Mouse (Mus musculus): ENCODE measurements around the gene Slc36a2. TPM values are rescaled to one million over a fixed set of nuclear protein-coding genes. Genes with fewer than 3 reads are reported as not detected.

The Slc36a2 gene
- polyA plus RNA-seq, 1 experiment: 0.75 TPM

DNA sequence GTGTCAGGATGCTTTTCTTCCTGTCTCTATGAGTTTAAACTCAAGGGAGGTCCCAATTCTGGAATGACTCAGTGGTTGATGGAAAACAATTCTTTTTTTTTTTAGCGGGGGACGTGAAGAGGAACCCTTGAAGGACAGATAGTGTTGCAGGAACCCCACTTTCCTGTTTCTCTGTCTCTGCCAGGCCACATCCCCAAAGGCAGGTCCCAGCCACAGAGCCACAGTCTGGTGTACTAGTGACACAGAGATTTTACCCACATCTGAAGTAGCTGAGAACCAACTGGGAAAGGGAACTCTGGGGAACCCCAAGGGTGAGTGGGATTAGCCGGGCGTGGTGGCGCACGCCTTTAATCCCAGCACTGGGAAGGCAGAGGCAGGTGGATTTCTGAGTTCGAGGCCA, 19.1 kb downstream of the Slc36a2 start:
- no peaks in the 10 kb centered on the region for H3K4me1 ChIP-seq (ENCODE audit: control insufficient read depth, insufficient read depth, low read length)
- no peak overlapping the region for H3K27ac ChIP-seq (ENCODE audit: insufficient read depth, low read length)
- no peak for TF ChIP-seq CTCF (IDR thresholded peaks at IDR 0.05; ENCODE audit: extremely low read depth, insufficient read depth, low read length)
- TF ChIP-seq POLR2A (IDR thresholded peaks at IDR 0.05; ENCODE audit: extremely low read depth, insufficient read depth, low read length): no peak
- no peak overlapping the region for H3K4me3 ChIP-seq (ENCODE audit: insufficient read depth, low read length)

DNA sequence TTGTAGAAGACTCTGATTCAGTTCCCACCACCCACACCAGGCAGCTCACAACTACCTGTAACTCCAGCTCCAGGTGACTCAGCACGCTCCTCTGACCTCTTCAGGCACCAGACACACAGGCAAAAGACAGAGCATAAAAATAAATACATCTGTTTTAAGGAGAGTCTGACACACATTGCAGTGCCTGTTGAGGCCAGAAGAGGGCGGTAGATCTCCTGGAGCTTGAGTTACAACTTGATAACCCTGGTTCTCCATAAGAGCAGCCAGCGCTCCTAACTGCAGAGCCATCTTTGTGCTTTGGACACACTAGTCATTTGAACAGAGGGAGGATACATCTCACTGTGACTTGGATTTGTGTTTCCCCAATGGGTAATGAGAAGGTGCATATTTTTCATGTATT, 20.2 kb downstream of the Slc36a2 start:
- H3K4me1 ChIP-seq (ENCODE audit: control insufficient read depth, insufficient read depth, low read length): no peaks in the 10 kb centered on the region
- no peak for TF ChIP-seq POLR2A (IDR thresholded peaks at IDR 0.05; ENCODE audit: extremely low read depth, insufficient read depth, low read length)
- TF ChIP-seq CTCF (IDR thresholded peaks at IDR 0.05; ENCODE audit: extremely low read depth, insufficient read depth, low read length): peak; percentile 72
- H3K4me3 ChIP-seq (ENCODE audit: insufficient read depth, low read length): no peak overlapping the region
- no peak overlapping the region for H3K27ac ChIP-seq (ENCODE audit: insufficient read depth, low read length)

DNA sequence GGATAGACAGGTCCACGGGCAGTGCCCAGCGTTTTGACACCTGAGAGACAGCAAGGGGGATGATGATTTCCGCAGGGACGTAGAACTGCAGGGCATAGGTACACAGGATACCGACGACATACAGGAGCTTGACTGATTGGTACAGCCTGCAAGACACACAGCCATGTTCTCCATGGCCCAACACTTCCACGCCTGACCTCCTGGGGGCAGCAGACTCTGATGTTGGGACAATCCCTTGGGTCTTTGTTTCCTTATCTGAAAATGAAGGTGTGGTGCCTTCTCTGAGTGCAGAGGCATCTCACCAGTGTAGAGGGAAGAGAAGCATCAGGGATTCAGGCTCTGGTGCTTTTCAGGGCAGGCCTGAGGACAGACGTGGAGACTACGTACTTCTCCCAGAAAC, 22.2 kb downstream of the Slc36a2 start:
- Histone ChIP-seq H3K27ac (ENCODE audit: insufficient read depth, low read length) (no peak overlapping the region), H3K4me1 (ENCODE audit: control insufficient read depth, insufficient read depth, low read length) (no peaks in the 10 kb centered on the region), H3K4me3 (ENCODE audit: insufficient read depth, low read length) (no peak overlapping the region)
- TF ChIP-seq CTCF (IDR thresholded peaks at IDR 0.05; ENCODE audit: extremely low read depth, insufficient read depth, low read length) (peak; percentile 88), POLR2A (IDR thresholded peaks at IDR 0.05; ENCODE audit: extremely low read depth, insufficient read depth, low read length) (no peak)

DNA sequence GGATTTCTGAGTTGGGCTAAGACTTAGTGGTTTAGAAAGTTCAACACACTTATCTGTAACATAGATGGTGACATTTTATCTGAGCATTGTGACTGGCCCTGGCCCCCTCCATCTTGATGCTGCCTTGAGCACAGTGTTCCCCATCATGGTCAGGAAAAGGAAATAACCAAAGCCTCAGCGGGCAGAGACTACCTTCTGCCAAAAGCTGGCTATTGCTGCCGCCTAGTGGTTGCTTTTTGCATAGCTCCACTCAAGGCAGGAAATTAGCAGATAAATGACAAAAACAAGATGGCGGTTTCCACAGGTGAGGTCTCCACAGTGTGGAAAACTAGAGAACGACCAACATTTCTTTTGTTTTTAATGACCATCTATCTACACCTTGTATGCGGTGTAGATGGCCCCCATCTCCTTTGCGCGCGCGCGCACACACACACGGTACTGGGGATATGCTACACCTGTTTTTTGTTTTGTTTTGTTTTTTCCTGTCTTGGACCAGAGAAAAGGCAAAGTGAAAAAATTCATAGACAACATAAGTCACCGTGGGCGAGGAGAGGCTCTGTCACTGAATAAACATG, 26.0 kb downstream of the Slc36a2 start:
- no peak overlapping the region for H3K27ac ChIP-seq (ENCODE audit: insufficient read depth, low read length)
- H3K4me1 ChIP-seq (ENCODE audit: control insufficient read depth, insufficient read depth, low read length): no peaks in the 10 kb centered on the region
- no peak overlapping the region for H3K4me3 ChIP-seq (ENCODE audit: insufficient read depth, low read length)
- no peak for TF ChIP-seq POLR2A (IDR thresholded peaks at IDR 0.05; ENCODE audit: extremely low read depth, insufficient read depth, low read length)
- TF ChIP-seq CTCF (IDR thresholded peaks at IDR 0.05; ENCODE audit: extremely low read depth, insufficient read depth, low read length): peak; percentile 87

DNA sequence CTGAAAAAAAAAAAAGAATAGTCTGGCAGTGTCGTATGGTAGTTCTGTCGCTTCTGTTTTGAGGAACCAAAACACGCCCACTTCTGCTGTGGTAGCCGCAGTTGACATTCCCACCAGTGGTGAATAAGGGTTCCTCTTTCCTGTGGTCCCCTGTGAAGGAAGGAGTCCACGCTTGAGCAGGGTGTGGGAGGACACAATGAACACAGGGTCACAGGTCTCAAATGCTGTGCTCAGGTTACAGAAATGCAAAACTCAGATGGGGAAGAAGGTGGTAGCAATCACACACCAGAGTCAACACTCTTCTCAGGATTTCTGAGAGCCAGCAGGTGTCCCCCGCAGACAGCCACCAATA, 29.8 kb downstream of the Slc36a2 start:
- no peaks in the 10 kb centered on the region for H3K4me1 ChIP-seq (ENCODE audit: control insufficient read depth, insufficient read depth, low read length)
- TF ChIP-seq CTCF (IDR thresholded peaks at IDR 0.05; ENCODE audit: extremely low read depth, insufficient read depth, low read length): no peak
- no peak for TF ChIP-seq POLR2A (IDR thresholded peaks at IDR 0.05; ENCODE audit: extremely low read depth, insufficient read depth, low read length)

DNA sequence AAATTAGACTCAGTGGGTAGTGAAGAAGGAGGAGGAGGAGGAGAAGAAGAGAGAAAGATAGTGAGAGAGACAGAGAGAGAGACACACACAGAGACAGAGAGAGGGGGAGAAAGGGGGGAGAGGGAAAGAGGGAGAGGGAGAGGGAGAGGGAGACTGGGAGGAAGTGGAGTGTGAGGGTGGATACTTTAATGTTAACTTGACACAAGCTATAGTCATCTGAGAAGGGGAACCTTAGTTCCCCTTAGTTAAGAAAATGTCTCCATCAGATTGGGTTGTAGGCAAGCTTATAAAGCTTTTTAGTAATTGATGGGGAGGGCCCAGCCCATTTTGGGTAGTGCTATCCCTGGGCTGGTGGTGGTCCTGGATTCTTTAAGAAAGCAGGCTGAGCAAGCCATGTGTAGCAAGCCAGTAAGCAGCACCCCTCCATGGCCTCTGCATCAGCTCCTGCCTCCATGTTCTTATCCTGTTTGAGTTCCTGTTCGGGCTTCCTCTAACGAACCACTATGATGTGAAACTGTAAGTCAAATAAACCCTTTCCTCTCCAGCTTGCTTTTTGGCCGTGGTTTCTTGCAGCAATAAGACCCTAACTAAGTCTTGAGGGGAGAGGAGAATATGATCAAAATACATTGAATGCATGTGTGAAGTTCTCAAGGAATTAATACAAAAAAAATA, 30.3 kb downstream of the Slc36a2 start:
- no peak overlapping the region for H3K27ac ChIP-seq (ENCODE audit: insufficient read depth, low read length)
- no peak overlapping the region for H3K4me3 ChIP-seq (ENCODE audit: insufficient read depth, low read length)
- H3K4me1 ChIP-seq (ENCODE audit: control insufficient read depth, insufficient read depth, low read length): no peaks in the 10 kb centered on the region
- TF ChIP-seq POLR2A (IDR thresholded peaks at IDR 0.05; ENCODE audit: extremely low read depth, insufficient read depth, low read length) (no peak), CTCF (IDR thresholded peaks at IDR 0.05; ENCODE audit: extremely low read depth, insufficient read depth, low read length) (no peak)

More for the DNA sequence above, 29.8 kb downstream of the Slc36a2 start:
- H3K27ac ChIP-seq (ENCODE audit: insufficient read depth, low read length): no peak overlapping the region
- no peak overlapping the region for H3K4me3 ChIP-seq (ENCODE audit: insufficient read depth, low read length)

DNA sequence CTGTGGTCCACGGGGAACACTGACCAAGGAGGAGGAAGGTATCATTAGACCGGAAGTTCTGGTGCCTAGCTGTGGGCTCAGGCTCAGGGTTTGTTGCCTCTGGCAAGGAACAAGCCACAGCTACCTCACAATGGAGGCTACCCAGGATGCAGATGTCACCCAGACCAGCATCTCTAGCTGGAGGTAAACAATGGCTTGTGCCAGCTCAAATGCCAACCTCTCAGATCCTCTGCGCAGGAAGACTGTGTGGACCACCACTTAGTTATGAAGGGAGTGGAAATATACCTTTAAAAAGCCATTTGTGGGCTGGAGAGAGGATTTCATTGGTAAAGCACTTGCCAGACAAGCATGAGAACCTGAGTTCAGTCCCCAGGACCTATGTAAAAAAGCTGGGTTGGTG, 33.3 kb downstream of the Slc36a2 start, which contains the start of gene Slc36a3:
Gene Slc36a3, minus strand, starts transcription at position 101 of the 400 bp plus-strand sequence.
- Histone ChIP-seq H3K27ac (ENCODE audit: insufficient read depth, low read length) (no peak within 1 kb of the TSS), H3K4me3 (ENCODE audit: insufficient read depth, low read length) (no peak within 1 kb of the TSS), H3K4me1 (ENCODE audit: control insufficient read depth, insufficient read depth, low read length) (no peaks in the 10 kb centered on the region)
- TF ChIP-seq CTCF (IDR thresholded peaks at IDR 0.05; ENCODE audit: extremely low read depth, insufficient read depth, low read length) (no peak), POLR2A (IDR thresholded peaks at IDR 0.05; ENCODE audit: extremely low read depth, insufficient read depth, low read length) (no peak)

DNA sequence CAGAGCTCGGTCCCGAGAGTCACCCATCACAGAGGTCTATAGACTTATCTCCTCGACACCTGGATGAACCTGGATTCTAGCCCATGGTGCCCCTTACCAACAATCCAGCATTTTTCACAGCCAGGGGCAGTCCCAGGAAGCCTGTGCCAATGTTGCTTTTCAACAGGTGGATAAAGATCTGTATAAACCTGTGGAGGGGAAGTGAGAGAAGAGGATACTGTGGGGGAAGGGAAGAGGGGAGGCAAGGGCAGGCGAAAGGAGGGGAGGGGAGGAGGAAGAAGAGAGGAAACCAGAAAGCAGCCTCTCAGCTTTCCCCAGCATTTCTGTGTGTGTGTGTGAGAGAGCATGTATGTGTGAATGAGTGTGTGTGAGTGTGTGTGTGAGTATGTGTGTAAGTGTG, 36.4 kb downstream of the Slc36a2 start:
- no peak overlapping the region for H3K27ac ChIP-seq (ENCODE audit: insufficient read depth, low read length)
- no peak for TF ChIP-seq POLR2A (IDR thresholded peaks at IDR 0.05; ENCODE audit: extremely low read depth, insufficient read depth, low read length)
- TF ChIP-seq CTCF (IDR thresholded peaks at IDR 0.05; ENCODE audit: extremely low read depth, insufficient read depth, low read length): no peak
- no peak overlapping the region for H3K4me3 ChIP-seq (ENCODE audit: insufficient read depth, low read length)
- no peaks in the 10 kb centered on the region for H3K4me1 ChIP-seq (ENCODE audit: control insufficient read depth, insufficient read depth, low read length)

DNA sequence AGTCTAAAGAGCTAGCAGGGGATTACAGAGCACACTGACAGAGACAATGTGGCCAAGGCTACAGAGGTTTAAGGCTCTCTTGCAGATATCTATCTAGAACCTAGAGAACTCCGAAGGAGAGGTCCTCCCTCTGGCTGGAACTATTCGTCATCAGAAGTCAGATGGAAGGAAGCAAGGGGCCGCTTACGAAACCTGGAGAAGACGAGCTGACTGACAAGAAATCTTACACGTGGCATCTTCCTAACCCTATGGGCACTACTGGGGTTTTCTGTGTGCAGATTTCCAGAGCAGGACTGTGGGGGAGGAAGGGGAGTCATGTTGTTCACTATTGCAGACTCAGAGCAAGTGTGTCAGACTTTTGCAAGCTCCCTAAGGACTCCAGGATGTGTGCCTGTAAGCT, 37.5 kb downstream of the Slc36a2 start:
- Histone ChIP-seq H3K4me1 (ENCODE audit: control insufficient read depth, insufficient read depth, low read length) (no peaks in the 10 kb centered on the region), H3K27ac (ENCODE audit: insufficient read depth, low read length) (no peak overlapping the region), H3K4me3 (ENCODE audit: insufficient read depth, low read length) (no peak overlapping the region)
- TF ChIP-seq POLR2A (IDR thresholded peaks at IDR 0.05; ENCODE audit: extremely low read depth, insufficient read depth, low read length) (no peak), CTCF (IDR thresholded peaks at IDR 0.05; ENCODE audit: extremely low read depth, insufficient read depth, low read length) (no peak)

DNA sequence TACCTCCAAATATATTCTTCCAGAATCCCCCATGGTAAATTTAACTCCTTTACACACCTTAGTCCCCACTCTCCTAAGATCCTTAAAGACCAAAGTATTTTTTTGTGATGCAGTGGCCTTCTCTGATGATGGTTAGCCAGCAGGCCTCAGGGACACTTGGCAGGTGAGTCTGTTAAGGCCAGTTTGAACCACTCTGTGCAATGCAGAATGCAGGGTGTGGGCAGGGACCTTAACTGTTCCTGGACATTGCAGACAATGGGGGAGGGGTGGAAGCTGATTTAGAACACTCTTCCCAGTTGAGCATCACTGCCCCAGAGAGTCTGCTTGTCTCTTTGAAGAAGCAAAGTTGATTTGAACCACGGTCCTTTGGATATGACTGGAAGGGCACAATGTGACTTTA, 38.0 kb downstream of the Slc36a2 start:
- no peak overlapping the region for H3K4me3 ChIP-seq (ENCODE audit: insufficient read depth, low read length)
- no peaks in the 10 kb centered on the region for H3K4me1 ChIP-seq (ENCODE audit: control insufficient read depth, insufficient read depth, low read length)
- no peak overlapping the region for H3K27ac ChIP-seq (ENCODE audit: insufficient read depth, low read length)
- TF ChIP-seq CTCF (IDR thresholded peaks at IDR 0.05; ENCODE audit: extremely low read depth, insufficient read depth, low read length) (no peak), POLR2A (IDR thresholded peaks at IDR 0.05; ENCODE audit: extremely low read depth, insufficient read depth, low read length) (no peak)
